Mouse (Mus musculus) limb, embryonic 14.5 days (tissue): Measurements from ENCODE around the gene Lrriq3. TPM values are rescaled to one million over a fixed set of nuclear protein-coding genes. Genes with fewer than 3 reads are reported as not detected.
A peak's percentile ranks its signal among the peaks of the same experiment; 100 is the strongest.

ENCODE experiments used
- ATAC-seq: fragments of 200-750 bp; cut with Nextera tagmentation; 2 replicates; pipeline ENCODE4 v1.8.0; 2017; ENCODE audit warnings: low read depth, moderate number of reproducible peaks, moderate TSS enrichment; ENCODE audit not compliant: low FRiP score
- DNase-seq: peaks from one replicate; pipeline ENCODE4 v3.0.0-alpha.2; 2015; ENCODE audit warnings: low spot score
- H3K27ac ChIP-seq: fragments of 300-500 bp; sonication (generic); replicated peaks from 2 replicates; pipeline ENCODE4 v1.5.1; 2014; ENCODE audit warnings: low read depth, mild to moderate bottlenecking, low read length, moderate library complexity, mixed read lengths
- H3K27me3 ChIP-seq: fragments of 300-500 bp; sonication (generic); 2 replicates; pipeline ENCODE4 v1.6.1; 2014; ENCODE audit warnings: low read length, mixed read lengths; ENCODE audit not compliant: control insufficient read depth, insufficient read depth
- H3K36me3 ChIP-seq: fragments of 300-500 bp; sonication (generic); 2 replicates; pipeline ENCODE4 v1.6.1; 2014; ENCODE audit warnings: mild to moderate bottlenecking, low read length, moderate library complexity, mixed read lengths; ENCODE audit not compliant: control insufficient read depth, insufficient read depth
- H3K4me1 ChIP-seq: fragments of 300-500 bp; sonication (generic); 2 replicates; pipeline ENCODE4 v1.6.1; 2014; ENCODE audit warnings: antibody characterized with exemption, low read length, mixed read lengths; ENCODE audit not compliant: control insufficient read depth, insufficient read depth
- H3K4me2 ChIP-seq: fragments of 300-500 bp; sonication (generic); replicated peaks from 2 replicates; pipeline ENCODE4 v1.6.1; 2014; ENCODE audit warnings: low read depth, mild to moderate bottlenecking, low read length, moderate library complexity; ENCODE audit not compliant: severe bottlenecking
- H3K4me3 ChIP-seq: fragments of 300-500 bp; sonication (generic); replicated peaks from 2 replicates; pipeline ENCODE4 v1.5.1; 2014; ENCODE audit warnings: low read length
- H3K9ac ChIP-seq: fragments of 300-500 bp; sonication (generic); 2 replicates; pipeline ENCODE4 v1.6.1; 2014; ENCODE audit warnings: mild to moderate bottlenecking, low read depth, low read length, moderate library complexity; ENCODE audit not compliant: severe bottlenecking
- H3K9me3 ChIP-seq: fragments of 300-500 bp; sonication (generic); 2 replicates; pipeline ENCODE4 v1.6.1; 2016; ENCODE audit warnings: low read length; ENCODE audit not compliant: control insufficient read depth
- POLR2A ChIP-seq: fragments of 200-500 bp; IDR thresholded peaks from 2 replicates; pipeline ENCODE4 v1.8.0; 2012; ENCODE audit warnings: inconsistent platforms, mild to moderate bottlenecking, moderate library complexity, borderline replicate concordance; ENCODE audit not compliant: insufficient read depth, insufficient read length; ENCODE audit errors: extremely low read depth
- WGBS: fragments of 180-500 bp; shearing (Covaris S2); extraction: QIAGEN DNeasy Blood & Tissue Kit; methylation state at CpG from one replicate; pipeline ENCODE4 v1.1.7; 2014; 5-methylcytosine and 5-hydroxymethylcytosine counted together
- polyA plus RNA-seq, 2 experiments: library from polyadenylated mRNA; depleted of rRNA in 1 of 2; stranded (reverse) in 1 of 2; unstranded in 1 of 2; fragments of >200 nt; fragmentation: Nextera tagmentation in 1 of 2; extraction: Ambion mirVana in 1 of 2; gene quantifications; 2 replicates each; pipeline versions ENCODE4 v1.2.1 to v1.2.3; 2012 to 2014

The Lrriq3 gene
- polyA plus RNA-seq, 2 experiments = 0.69 to 0.82 TPM

DNA sequence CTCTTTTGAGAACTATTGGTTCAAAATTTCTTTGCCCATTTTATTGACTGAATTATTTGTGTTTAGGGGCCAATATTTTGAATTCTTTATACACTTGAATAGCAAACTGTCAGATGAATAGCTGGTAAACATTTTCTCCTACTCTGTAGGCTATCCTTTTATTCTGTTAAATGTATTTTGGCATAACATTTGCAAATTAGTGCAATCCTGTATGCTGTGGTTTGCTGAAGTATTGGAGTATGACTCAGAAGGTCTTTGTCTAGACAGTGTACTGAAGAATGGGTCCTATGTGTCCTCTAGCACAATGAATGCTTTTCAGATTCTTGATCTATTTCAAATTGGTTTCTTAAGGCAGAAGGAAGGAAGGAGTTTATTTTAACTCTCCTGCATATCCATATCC, 35.7 kb upstream of the Lrriq3 start:
- ATAC-seq = no peak

DNA sequence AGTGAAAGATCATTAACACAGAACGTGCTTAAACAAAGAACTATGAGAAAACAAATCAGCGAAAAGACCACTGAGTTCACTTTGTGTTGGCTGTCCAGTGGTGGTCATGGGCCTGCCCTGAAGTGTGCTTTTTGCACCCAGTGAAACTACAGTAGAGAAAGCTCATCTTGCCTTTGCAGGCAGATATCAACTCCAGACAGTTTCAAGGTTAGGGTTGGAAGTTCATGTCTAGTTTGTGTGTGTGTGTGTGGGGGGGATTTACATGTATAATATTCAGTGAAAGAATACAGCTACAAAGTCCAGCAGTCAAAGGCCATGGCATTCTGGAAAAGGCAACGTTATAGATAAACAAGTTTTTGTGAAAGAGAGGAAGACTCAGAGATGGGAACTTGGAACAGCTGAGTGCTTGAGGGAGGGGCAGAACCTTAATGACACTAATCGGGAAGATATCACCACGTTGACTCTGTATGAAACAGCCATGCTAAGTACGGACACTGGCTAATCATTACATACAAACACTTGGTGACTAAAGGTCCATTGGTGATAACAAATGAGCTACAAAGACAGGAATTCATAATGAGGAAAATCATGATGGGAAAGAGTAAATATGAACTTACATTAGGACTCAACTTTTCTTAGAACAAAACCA, 34.3 kb upstream of the Lrriq3 start:
- Histone ChIP-seq H3K36me3 (no peaks in the 10 kb centered on the region), H3K4me2 (no peak overlapping the region), H3K9ac (no peak overlapping the region), H3K27ac (no peak overlapping the region), H3K9me3 (no peaks in the 10 kb centered on the region), H3K4me3 (no peak overlapping the region), H3K4me1 (no peaks in the 10 kb centered on the region), H3K27me3 (no peaks in the 10 kb centered on the region)
- DNase-seq (no peak), ATAC-seq (no peak)
- WGBS = 75% methylated on average over 6 of the region's 6 CpGs
- TF ChIP-seq POLR2A = no peak

More for the DNA sequence above, 35.7 kb upstream of the Lrriq3 start:
- no peak overlapping the region for H3K27ac ChIP-seq
- H3K9ac ChIP-seq = no peak overlapping the region
- H3K4me1 ChIP-seq = no peaks in the 10 kb centered on the region
- no peaks in the 10 kb centered on the region for H3K36me3 ChIP-seq
- no peak for TF ChIP-seq POLR2A
- no peaks in the 10 kb centered on the region for H3K9me3 ChIP-seq
- H3K4me2 ChIP-seq = no peak overlapping the region
- no peaks in the 10 kb centered on the region for H3K27me3 ChIP-seq
- no peak overlapping the region for H3K4me3 ChIP-seq
- no peak for DNase-seq

DNA sequence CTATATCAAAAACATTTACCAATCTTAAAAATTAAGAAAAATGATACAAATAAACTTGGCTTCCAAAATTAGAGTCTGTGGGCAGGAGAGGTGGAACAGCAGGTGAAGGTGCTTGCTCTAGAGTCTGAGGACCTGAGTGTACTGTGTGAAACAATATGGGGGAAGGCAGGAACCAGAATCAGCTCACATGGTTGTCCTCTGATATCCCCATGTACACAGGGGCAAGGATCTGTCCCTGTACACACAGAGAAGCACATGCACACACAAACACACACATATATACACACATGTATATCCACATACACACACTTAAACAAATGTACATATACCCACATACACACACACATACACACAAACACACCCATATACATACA, 33.8 kb upstream of the Lrriq3 start:
- no peak for ATAC-seq

DNA sequence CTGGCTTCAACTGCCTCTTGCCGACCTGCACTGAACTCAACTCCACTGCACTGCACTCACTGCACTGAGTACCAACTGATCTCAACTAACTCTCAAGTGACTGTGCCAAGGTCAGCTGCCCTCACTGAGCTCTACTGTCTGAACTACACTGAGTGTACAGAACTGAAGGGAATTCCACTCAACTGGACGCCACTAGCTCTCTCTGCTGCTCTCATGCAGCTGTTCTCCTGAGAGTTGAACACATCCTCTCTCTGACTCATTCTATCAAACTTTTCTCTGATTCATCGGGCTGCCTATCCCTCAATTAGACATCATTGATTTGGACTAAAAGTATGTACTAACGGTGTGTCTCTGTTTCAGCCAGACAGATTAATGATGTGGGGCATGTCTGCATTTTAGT, 15.3 kb upstream of the Lrriq3 start:
- H3K4me2 ChIP-seq = no peak overlapping the region
- H3K27ac ChIP-seq = no peak overlapping the region
- ATAC-seq (no peak), DNase-seq (no peak)
- no peaks in the 10 kb centered on the region for H3K9me3 ChIP-seq
- WGBS = 83% methylated on average over 4 of the region's 4 CpGs
- H3K4me3 ChIP-seq = no peak overlapping the region
- H3K9ac ChIP-seq = no peak overlapping the region
- no peaks in the 10 kb centered on the region for H3K27me3 ChIP-seq
- no peaks in the 10 kb centered on the region for H3K4me1 ChIP-seq
- TF ChIP-seq POLR2A = no peak
- H3K36me3 ChIP-seq = no peaks in the 10 kb centered on the region

More for the DNA sequence above, 33.8 kb upstream of the Lrriq3 start:
- H3K4me3 ChIP-seq = no peak overlapping the region
- H3K27ac ChIP-seq = no peak overlapping the region
- no peak overlapping the region for H3K9ac ChIP-seq
- H3K4me1 ChIP-seq = no peaks in the 10 kb centered on the region
- no peaks in the 10 kb centered on the region for H3K27me3 ChIP-seq
- TF ChIP-seq POLR2A = no peak
- H3K36me3 ChIP-seq = no peaks in the 10 kb centered on the region
- DNase-seq = no peak
- no peak overlapping the region for H3K4me2 ChIP-seq
- no peaks in the 10 kb centered on the region for H3K9me3 ChIP-seq

DNA sequence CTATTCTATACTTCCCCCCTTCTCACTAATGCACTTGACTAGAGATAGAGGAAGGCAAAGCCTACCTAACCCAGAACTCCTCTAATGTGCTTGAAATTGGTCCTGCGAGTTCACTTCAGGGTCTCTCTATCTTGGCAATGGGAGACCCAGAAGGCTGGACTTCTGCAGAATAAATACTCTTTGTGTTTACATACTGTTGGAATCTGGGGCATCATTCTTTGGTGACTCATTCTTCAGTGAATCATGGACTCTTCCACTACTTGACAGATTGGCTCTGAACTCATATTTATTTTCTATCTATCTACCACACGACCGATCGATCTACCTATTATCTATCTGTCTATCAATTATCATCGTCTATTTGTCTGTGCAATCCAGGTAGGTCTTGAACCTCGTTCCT, 1.2 kb upstream of the Lrriq3 start:
- TF ChIP-seq POLR2A = no peak
- Histone ChIP-seq H3K9me3 (no peaks in the 10 kb centered on the region), H3K4me1 (0 out of 2 replicates have a peak, but pooled peaks cover 2% of the 10 kb centered on the region), H3K27me3 (no peaks in the 10 kb centered on the region), H3K36me3 (peaks cover 16% of the 10 kb centered on the region), H3K9ac (no peak overlapping the region), H3K27ac (no peak overlapping the region), H3K4me3 (peak overlapping the region; percentile 64), H3K4me2 (peak overlapping the region; percentile 67)
- DNase-seq (no peak), ATAC-seq (no peak)
- 92% methylated on average over 6 of the region's 6 CpGs for WGBS

DNA sequence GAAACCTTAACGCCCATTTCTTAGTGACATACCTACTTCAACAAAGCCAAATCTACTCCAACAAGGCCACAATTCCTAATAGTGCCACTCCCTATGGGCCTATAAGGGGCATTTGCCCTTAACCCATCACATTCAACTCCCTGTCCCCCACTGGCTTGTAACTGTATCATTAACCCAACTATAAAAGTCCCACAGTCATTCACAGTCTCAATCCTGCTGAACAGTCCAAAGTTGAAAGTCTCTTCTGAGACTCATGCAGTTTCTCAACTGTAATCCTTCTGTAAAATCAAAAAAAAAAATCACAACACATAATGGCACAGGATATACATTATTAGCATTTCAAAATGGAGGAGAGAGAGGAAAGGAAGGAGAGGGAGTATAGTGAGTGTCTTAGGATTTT, 6.0 kb downstream of the Lrriq3 start:
- Histone ChIP-seq H3K36me3 (no peaks in the 10 kb centered on the region), H3K4me2 (no peak overlapping the region), H3K9me3 (no peaks in the 10 kb centered on the region), H3K27ac (no peak overlapping the region), H3K4me3 (no peak overlapping the region), H3K27me3 (no peaks in the 10 kb centered on the region), H3K9ac (no peak overlapping the region), H3K4me1 (no peaks in the 10 kb centered on the region)
- DNase-seq (no peak), ATAC-seq (no peak)
- WGBS = 65% methylated on average over 1 of the region's 1 CpGs
- no peak for TF ChIP-seq POLR2A
